Mouse (Mus musculus) cerebellum, adult 2 months (tissue): Measurements from ENCODE around the gene Ttll1. TPM values are rescaled to one million over a fixed set of nuclear protein-coding genes. Genes with fewer than 3 reads are reported as not detected.

ENCODE experiments used
- DNase-seq, 2 experiments: peaks; one replicate each; pipeline ENCODE4 v3.0.0; 2021
- H3K27ac ChIP-seq: fragments of 200-500 bp; 2 replicates; pipeline ENCODE4 v1.5.1; 2012; ENCODE audit warnings: low read length, control low read depth, inconsistent platforms; ENCODE audit not compliant: insufficient read depth
- H3K27me3 ChIP-seq: fragments of 200-500 bp; 2 replicates; pipeline ENCODE4 v1.6.1; 2012; ENCODE audit warnings: inconsistent platforms, mild to moderate bottlenecking, low read length, moderate library complexity; ENCODE audit not compliant: control insufficient read depth, insufficient read depth
- H3K4me1 ChIP-seq: fragments of 200-500 bp; 2 replicates; pipeline ENCODE4 v1.6.1; 2011; ENCODE audit warnings: low read length; ENCODE audit not compliant: control insufficient read depth, insufficient read depth
- H3K4me3 ChIP-seq: fragments of 200-500 bp; replicated peaks from 2 replicates; pipeline ENCODE3; 2011; ENCODE audit warnings: mild to moderate bottlenecking, low read depth, low read length, control low read depth; ENCODE audit not compliant: insufficient read depth
- CTCF ChIP-seq: fragments of 200-500 bp; IDR thresholded peaks from 2 replicates; pipeline ENCODE4 v1.5.1; 2011; ENCODE audit warnings: low read depth, mild to moderate bottlenecking, control low read depth, low read length, moderate library complexity, borderline replicate concordance; ENCODE audit not compliant: insufficient read depth
- POLR2A ChIP-seq: fragments of 200-500 bp; IDR thresholded peaks from 2 replicates; pipeline ENCODE4 v1.6.1; 2011; ENCODE audit warnings: low read length, control low read depth, borderline replicate concordance; ENCODE audit not compliant: insufficient read depth
- WGBS: fragments of 180-500 bp; shearing (Covaris S2); methylation state at CpG from one replicate; pipeline ENCODE4 v1.1.7; 2018; 5-methylcytosine and 5-hydroxymethylcytosine counted together
- polyA plus RNA-seq: library from polyadenylated mRNA; depleted of rRNA; stranded (reverse); fragments of >200 nt; gene quantifications from 2 replicates; pipeline ENCODE4 v1.2.3, GENCODE M21; 2012

Gene Ttll1
- polyA plus RNA-seq, 1 experiment: 36.8 TPM

DNA sequence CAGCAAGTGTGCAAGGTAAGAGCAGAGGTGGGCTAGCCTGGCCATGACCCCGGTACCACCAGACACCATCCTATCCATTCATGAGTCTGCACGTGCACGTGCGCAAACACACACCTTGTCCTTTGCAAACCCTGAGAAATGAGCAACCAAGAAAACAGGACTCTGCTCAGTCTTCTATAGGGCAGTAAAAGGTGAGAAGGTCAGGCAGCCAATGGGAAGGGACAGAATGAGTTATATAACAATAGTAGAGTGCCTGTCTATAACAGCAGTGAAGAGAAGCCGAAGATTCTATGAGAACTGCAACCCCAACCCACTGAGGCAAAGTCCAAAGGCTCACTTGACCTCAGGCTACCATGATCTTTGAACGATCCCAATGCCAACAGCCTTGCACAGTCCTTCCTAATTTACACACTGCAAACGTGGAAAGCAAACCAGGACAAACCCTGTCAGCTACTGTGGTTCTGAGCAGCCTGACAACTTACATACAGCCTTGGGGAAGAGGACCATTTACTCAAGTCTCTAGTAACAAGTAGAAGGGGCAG, 58.4 kb downstream of the Ttll1 start:
- Histone ChIP-seq H3K27me3 (no peaks in the 10 kb centered on the region), H3K4me3 (no peak overlapping the region), H3K27ac (no peak overlapping the region), H3K4me1 (no peaks in the 10 kb centered on the region; the same call in 1 of the 2 replicates)
- TF ChIP-seq CTCF (no peak), POLR2A (no peak)
- no peak for DNase-seq
- 85% methylated on average over 7 of the region's 7 CpGs for WGBS

GRCm38 (mm10) chr15:83451621-83452210, 59.0 kb downstream of the Ttll1 start:
- DNase-seq: no peak
- Histone ChIP-seq H3K4me1 (no peaks in the 10 kb centered on the region; the same call in 1 of the 2 replicates), H3K4me3 (no peak overlapping the region), H3K27me3 (no peaks in the 10 kb centered on the region), H3K27ac (no peak overlapping the region)
- 43% methylated on average over 7 of the region's 7 CpGs for WGBS
- no peak for TF ChIP-seq POLR2A
- TF ChIP-seq CTCF: no peak

GRCm38 (mm10) chr15:83450007-83450406, 60.7 kb downstream of the Ttll1 start:
- no peak for TF ChIP-seq POLR2A
- 85% methylated on average over 2 of the region's 2 CpGs for WGBS
- H3K27me3 ChIP-seq: no peaks in the 10 kb centered on the region
- DNase-seq: no peak
- H3K4me3 ChIP-seq: no peak overlapping the region
- no peak overlapping the region for H3K27ac ChIP-seq
- no peaks in the 10 kb centered on the region; the same call in 1 of the 2 replicates for H3K4me1 ChIP-seq

- 49% methylated on average over 5 of the region's 5 CpGs for WGBS
- H3K4me3 ChIP-seq: no peak overlapping the region
- H3K27me3 ChIP-seq: no peaks in the 10 kb centered on the region
- TF ChIP-seq CTCF: no peak
- TF ChIP-seq POLR2A: no peak
- DNase-seq: no peak
- H3K4me1 ChIP-seq: no peaks in the 10 kb centered on the region; the same call in 1 of the 2 replicates
- no peak overlapping the region for H3K27ac ChIP-seq
These were observed 62.0 kb downstream of the Ttll1 start for GRCm38 (mm10) chr15:83448646-83449045.

GRCm38 (mm10) chr15:83447791-83448544, 62.7 kb downstream of the Ttll1 start:
- H3K27me3 ChIP-seq: no peaks in the 10 kb centered on the region
- H3K27ac ChIP-seq: no peak overlapping the region
- WGBS: 31% methylated on average over 10 of the region's 10 CpGs
- TF ChIP-seq CTCF (no peak), POLR2A (no peak)
- no peak for DNase-seq
- H3K4me1 ChIP-seq: no peaks in the 10 kb centered on the region; the same call in 1 of the 2 replicates
- no peak overlapping the region for H3K4me3 ChIP-seq

- WGBS: 88% methylated on average over 2 of the region's 2 CpGs
- no peaks in the 10 kb centered on the region; the same call in 1 of the 2 replicates for H3K4me1 ChIP-seq
- no peak overlapping the region for H3K27ac ChIP-seq
- H3K27me3 ChIP-seq: no peaks in the 10 kb centered on the region
- DNase-seq: no peak
- TF ChIP-seq CTCF: no peak
- no peak for TF ChIP-seq POLR2A
- no peak overlapping the region for H3K4me3 ChIP-seq
These were observed 64.8 kb downstream of the Ttll1 start for GRCm38 (mm10) chr15:83445908-83446307.

GRCm38 (mm10) chr15:83445383-83445782, 65.3 kb downstream of the Ttll1 start:
- Histone ChIP-seq H3K27me3 (no peaks in the 10 kb centered on the region), H3K4me1 (no peaks in the 10 kb centered on the region; the same call in 1 of the 2 replicates), H3K27ac (no peak overlapping the region), H3K4me3 (no peak overlapping the region)
- 85% methylated on average over 5 of the region's 5 CpGs for WGBS
- TF ChIP-seq POLR2A (no peak), CTCF (no peak)
- DNase-seq: no peak

DNA sequence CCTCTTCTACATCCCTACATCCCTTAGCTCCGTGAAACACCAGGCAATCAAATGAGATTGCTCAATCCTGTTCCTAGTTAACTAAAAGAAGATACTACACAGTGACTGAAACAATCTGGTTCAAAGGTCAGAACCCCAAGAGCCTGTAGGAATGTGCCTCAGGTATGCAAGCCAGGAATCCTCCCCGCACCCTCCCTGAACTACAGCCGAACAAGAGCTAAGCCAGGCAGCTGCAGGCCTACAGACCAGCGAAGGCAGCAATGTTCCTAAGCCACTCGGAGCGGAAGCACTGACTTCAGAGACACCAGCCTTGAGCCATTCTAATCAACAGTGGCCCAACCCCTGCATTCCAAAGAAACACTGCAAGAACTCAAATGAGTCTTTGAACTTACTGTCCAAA, 66.3 kb downstream of the Ttll1 start:
- no peak for DNase-seq
- H3K4me1 ChIP-seq: no peaks in the 10 kb centered on the region; the same call in 1 of the 2 replicates
- no peaks in the 10 kb centered on the region for H3K27me3 ChIP-seq
- 89% methylated on average over 6 of the region's 6 CpGs for WGBS
- TF ChIP-seq POLR2A (no peak), CTCF (no peak)
- H3K4me3 ChIP-seq: no peak overlapping the region
- H3K27ac ChIP-seq: no peak overlapping the region
